Mouse (Mus musculus) right cerebral cortex, postnatal 25 days (tissue): ENCODE data around the gene Gm11733.
A peak's percentile ranks its signal among the peaks of the same experiment; 100 is the strongest.

ENCODE experiments used
- DNase-seq: peaks from one replicate; pipeline ENCODE4 v3.0.0; 2022

Gene Gm11733

GRCm38 (mm10) chr11:117478271-117479006 is 5.7 kb upstream of the Gm11733 start:
- DNase-seq = no peak

- peak; percentile 35 for DNase-seq
Measured at GRCm38 (mm10) chr11:117479007-117479719, 5.0 kb upstream of the Gm11733 start.

- DNase-seq = no peak
Measured at GRCm38 (mm10) chr11:117479746-117480145, 4.4 kb upstream of the Gm11733 start.

GRCm38 (mm10) chr11:117482300-117482676 is 1.9 kb upstream of the Gm11733 start:
- no peak for DNase-seq

GRCm38 (mm10) chr11:117482677-117483511 is 1.3 kb upstream of the Gm11733 start:
- peak; percentile 91 for DNase-seq

GRCm38 (mm10) chr11:117491408-117492208 is 7.4 kb downstream of the Gm11733 start:
- no peak for DNase-seq

- no peak for DNase-seq
Measured at GRCm38 (mm10) chr11:117492209-117492505, 8.0 kb downstream of the Gm11733 start.

GRCm38 (mm10) chr11:117496812-117497211 is 12.6 kb downstream of the Gm11733 start:
- no peak for DNase-seq

GRCm38 (mm10) chr11:117497256-117498136 is 13.3 kb downstream of the Gm11733 start:
- DNase-seq = peak; percentile 23

GRCm38 (mm10) chr11:117498137-117498511 is 14.0 kb downstream of the Gm11733 start:
- DNase-seq = no peak

GRCm38 (mm10) chr11:117508972-117509371 is 24.8 kb downstream of the Gm11733 start:
- DNase-seq = no peak

GRCm38 (mm10) chr11:117515718-117516421 is 31.7 kb downstream of the Gm11733 start:
- peak; percentile 14 for DNase-seq

GRCm38 (mm10) chr11:117516422-117516796 is 32.2 kb downstream of the Gm11733 start:
- DNase-seq = no peak

GRCm38 (mm10) chr11:117521906-117522780 is 38.0 kb downstream of the Gm11733 start:
- no peak for DNase-seq

- peak; percentile 72 for DNase-seq
Measured at GRCm38 (mm10) chr11:117522879-117523519, 38.8 kb downstream of the Gm11733 start.

GRCm38 (mm10) chr11:117525606-117526349 is 41.6 kb downstream of the Gm11733 start:
- peak; percentile 25 for DNase-seq

- DNase-seq = no peak
Measured at GRCm38 (mm10) chr11:117532374-117532773, 48.2 kb downstream of the Gm11733 start.

GRCm38 (mm10) chr11:117534912-117535311 is 50.7 kb downstream of the Gm11733 start:
- peak; percentile 48 for DNase-seq
